11 mouse cellular contexts compared by ENCODE assay signal in genomic region chr11:44621615-44622014, GRCm38 (mm10). TPM values are rescaled to one million over a fixed set of nuclear protein-coding genes. Genes with fewer than 3 reads are reported as not detected.
DNase-seq lines count a peak whose midpoint lies in the region; ATAC-seq and TF ChIP-seq lines count a peak whose summit lies in the region.
"Had no signal": no experiment of that assay in that cellular context is flagged by ENCODE, and none has a peak within 500 bp of the region (broad histone marks: within the 10 kb centered on the region; RNA-seq: fewer than 3 reads in every experiment).

No protein-coding gene starts in this region.

- no peak overlapping the region for H3K4me3 ChIP-seq in heart, embryonic 11.5 days (ENCODE audit: low read depth, low read length)
- 0 out of 2 replicates have a peak overlapping the region, but pooled peaks have one; percentile 5 for H3K4me3 ChIP-seq in forebrain, postnatal 0 days (ENCODE audit: low read depth, low read length)
- peak overlapping the region; percentile 63 for H3K4me3 ChIP-seq in midbrain, embryonic 12.5 days

- 51% methylated on average over 10 of the region's 10 CpGs for WGBS in heart, embryonic 11.5 days (ENCODE audit: insufficient replicate concordance)
- WGBS in forebrain, postnatal 0 days = 27% methylated on average over 10 of the region's 10 CpGs
- 17% methylated on average over 10 of the region's 10 CpGs for WGBS in midbrain, embryonic 12.5 days

- intact Hi-C loops in heart, postnatal 25 days (cut with DNase I) = loop anchor here (1.0 kb wide), 1 partner anchor 118 kb away; no protein-coding TSS in a partner anchor

- no peaks in the 10 kb centered on the region for H3K9me3 ChIP-seq in heart, embryonic 11.5 days (replicated peaks; ENCODE audit: control insufficient read depth, low read length)
- H3K9me3 ChIP-seq in forebrain, postnatal 0 days (ENCODE audit: low read length) = no peaks in the 10 kb centered on the region
- H3K9me3 ChIP-seq in midbrain, embryonic 12.5 days = no peaks in the 10 kb centered on the region

- H3K9ac ChIP-seq in heart, embryonic 11.5 days (ENCODE audit: low read depth, low read length) = no peak overlapping the region
- H3K9ac ChIP-seq in forebrain, postnatal 0 days = no peak overlapping the region
- H3K9ac ChIP-seq in midbrain, embryonic 12.5 days (replicated peaks) = peak overlapping the region; percentile 83
- H3K9ac ChIP-seq: liver, embryonic 14.5 days had no signal

- peaks cover 8% of the 10 kb centered on the region for H3K4me1 ChIP-seq in heart, embryonic 11.5 days (ENCODE audit: control insufficient read depth, insufficient read depth, low read length)
- H3K4me1 ChIP-seq in forebrain, postnatal 0 days (ENCODE audit: insufficient read depth) = 0 out of 2 replicates have a peak, but pooled peaks cover 2% of the 10 kb centered on the region
- H3K4me1 ChIP-seq in midbrain, embryonic 12.5 days = peaks cover 27% of the 10 kb centered on the region; the same call in 1 of the 2 replicates

- ATAC-seq in heart, embryonic 11.5 days (replicated peaks; ENCODE audit: insufficient number of reproducible peaks, low FRiP score, low TSS enrichment) = no peak
- no peak for ATAC-seq in forebrain, postnatal 0 days
- ATAC-seq in midbrain, embryonic 12.5 days (ENCODE audit: low FRiP score, low read depth) = no peak
- no peak for ATAC-seq in frontal cortex, adult (ENCODE audit: low TSS enrichment)

- H3K4me2 ChIP-seq in heart, embryonic 11.5 days = peak overlapping the region; percentile 92; the same call in 1 of the 2 replicates
- peak overlapping the region; percentile 35 for H3K4me2 ChIP-seq in forebrain, postnatal 0 days (ENCODE audit: low read depth)
- peak overlapping the region; percentile 86 for H3K4me2 ChIP-seq in midbrain, embryonic 12.5 days (replicated peaks)

- no peak overlapping the region for H3K27ac ChIP-seq in heart, embryonic 11.5 days (ENCODE audit: low read depth, low read length)
- H3K27ac ChIP-seq in forebrain, postnatal 0 days (ENCODE audit: low read depth, low read length) = no peak overlapping the region
- peak overlapping the region; percentile 69 for H3K27ac ChIP-seq in midbrain, embryonic 12.5 days (replicated peaks)
- H3K27ac ChIP-seq: liver, embryonic 14.5 days had no signal

- peaks cover 25% of the 10 kb centered on the region for H3K27me3 ChIP-seq in heart, embryonic 11.5 days (ENCODE audit: control insufficient read depth, insufficient read depth, low read length)
- H3K27me3 ChIP-seq in forebrain, postnatal 0 days (ENCODE audit: insufficient read depth, low read length) = peaks cover 49% of the 10 kb centered on the region
- H3K27me3 ChIP-seq in midbrain, embryonic 12.5 days = peaks cover 33% of the 10 kb centered on the region

- H3K36me3 ChIP-seq in heart, embryonic 11.5 days (ENCODE audit: control insufficient read depth, insufficient read depth, low read length) = 0 out of 2 replicates have a peak, but pooled peaks cover 2% of the 10 kb centered on the region
- no peaks in the 10 kb centered on the region for H3K36me3 ChIP-seq in forebrain, postnatal 0 days (ENCODE audit: insufficient read depth)
- no peaks in the 10 kb centered on the region for H3K36me3 ChIP-seq in midbrain, embryonic 12.5 days

- no peak for TF ChIP-seq CTCF in forebrain, postnatal 0 days (IDR thresholded peaks at IDR 0.05; ENCODE audit: low read depth)

- DNase-seq in heart, postnatal 25 days (ENCODE audit: low spot score) = no peak
- DNase-seq in R1 (ENCODE audit: low read depth, low spot score) (peak; percentile 89), MN1 (ENCODE audit: low spot score) (no peak)
- DNase-seq in forebrain, postnatal 0 days = no peak
- no peak for DNase-seq in natural killer cell, adult 2 months (ENCODE audit: low spot score in 2 of 2)
- DNase-seq: adrenal gland, adult 8-10 months; thymus, postnatal 14 days had no signal

RNA-seq across cellular contexts. Expression of gene Ebf1, which starts 4.5 kb away (rescaled TPM):
- 14.5 and 16.1 TPM in 2 replicates for polyA plus RNA-seq in heart, embryonic 11.5 days (2014; fragmentation: Nextera tagmentation; extraction: Ambion mirVana)
- total RNA-seq in heart, postnatal 25 days (2021) = 10 to 100 TPM in 1 of 2 experiments, 1 to 10 TPM in 1; 10.0 to 13.8 TPM
- total RNA-seq in forebrain, postnatal 0 days (2014; rRNA removed) = 12.9 and 13.0 TPM in 2 replicates
- 15.6 and 20.6 TPM in 2 replicates for polyA plus RNA-seq in forebrain, postnatal 0 days (2015; fragmentation: Nextera tagmentation; extraction: Ambion mirVana)
- polyA plus RNA-seq in midbrain, embryonic 12.5 days (2016; fragmentation: Nextera tagmentation; extraction: Ambion mirVana) = 89.4 and 89.6 TPM in 2 replicates

Comparison
In these comparisons a context has a peak if more than half of its experiments do, and no peak if none do; other contexts are left out.
1. H3K4me2 ChIP-seq: peak in every context shown above with its lines; median percentile 92 in heart, embryonic 11.5 days; 86 in midbrain, embryonic 12.5 days; 35 in forebrain, postnatal 0 days.